Mouse (Mus musculus): ENCODE results near the gene Cox7a2. TPM values are rescaled to one million over a fixed set of nuclear protein-coding genes. Genes with fewer than 3 reads are reported as not detected.
A peak's percentile ranks its signal among the peaks of the same experiment; 100 is the strongest.

Cox7a2 gene
- polyA plus RNA-seq, 2 experiments: 399 to 630 TPM

DNA sequence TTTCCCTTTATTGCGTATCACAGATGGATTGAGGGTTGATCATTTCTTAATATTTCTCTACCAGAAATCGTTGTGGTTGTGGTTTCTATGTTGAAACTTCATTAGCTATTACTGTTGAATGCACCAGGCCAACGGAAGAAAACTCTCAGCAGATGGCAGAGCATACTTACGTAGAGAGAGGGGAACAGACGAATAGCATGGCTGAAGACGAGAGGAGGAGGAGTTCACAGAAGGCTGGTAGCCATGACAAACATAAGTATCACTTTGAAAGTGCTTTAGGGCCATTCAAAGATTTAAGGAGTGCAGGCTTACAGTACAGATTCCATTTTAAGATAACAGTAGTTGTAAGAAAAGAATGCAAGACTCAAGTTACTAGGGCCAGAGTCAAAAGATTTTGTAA is 2.8 kb upstream of the Cox7a2 start:
- no peak for ATAC-seq (ENCODE audit: low FRiP score, low read depth)
- Histone ChIP-seq H3K4me2 (replicated peaks; ENCODE audit: low read depth, low read length, severe bottlenecking) (no peak overlapping the region), H3K9ac (ENCODE audit: low read depth, low read length, severe bottlenecking) (no peak overlapping the region), H3K4me1 (ENCODE audit: control insufficient read depth, insufficient read depth, low read length) (peaks cover 6% of the 10 kb centered on the region), H3K27me3 (ENCODE audit: control insufficient read depth, insufficient read depth, low read length) (no peaks in the 10 kb centered on the region), H3K36me3 (ENCODE audit: control insufficient read depth, insufficient read depth, low read length) (peaks cover 4% of the 10 kb centered on the region; the same call in 1 of the 2 replicates), H3K27ac (replicated peaks; ENCODE audit: low read depth, low read length) (no peak overlapping the region), H3K9me3 (ENCODE audit: control insufficient read depth, low read length) (no peaks in the 10 kb centered on the region), H3K4me3 (replicated peaks; ENCODE audit: low read length) (no peak overlapping the region)
- 83% methylated on average over 6 of the region's 6 CpGs for WGBS
- no peak for TF ChIP-seq POLR2A (IDR thresholded peaks at IDR 0.05; ENCODE audit: borderline replicate concordance, extremely low read depth, insufficient read depth, insufficient read length)
- no peak for DNase-seq (ENCODE audit: low spot score)

DNA sequence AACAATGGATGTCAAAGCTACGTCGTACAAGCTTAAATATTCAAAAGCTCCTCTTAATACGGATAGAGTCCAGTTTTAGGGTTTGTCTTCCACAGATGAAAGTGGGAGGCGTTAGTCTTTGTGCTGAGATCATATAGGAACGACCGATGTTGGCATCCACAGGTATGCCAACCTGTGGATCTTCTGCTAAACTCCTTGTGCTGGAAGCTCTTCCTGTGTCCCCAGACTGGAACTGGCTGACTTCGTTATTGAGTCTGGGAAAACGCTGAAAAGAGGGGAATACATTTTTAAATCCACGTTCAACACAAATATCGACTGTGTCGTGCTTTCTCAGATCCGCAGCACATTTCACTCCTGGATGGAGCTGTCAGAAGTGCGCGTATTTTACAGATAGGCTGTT is 398 bp upstream of the Cox7a2 start:
- DNase-seq (ENCODE audit: low spot score): peak; percentile 15
- Histone ChIP-seq H3K4me3 (replicated peaks; ENCODE audit: low read length) (peak overlapping the region; percentile 91), H3K27me3 (ENCODE audit: control insufficient read depth, insufficient read depth, low read length) (no peaks in the 10 kb centered on the region), H3K36me3 (ENCODE audit: control insufficient read depth, insufficient read depth, low read length) (peaks cover 22% of the 10 kb centered on the region), H3K4me2 (replicated peaks; ENCODE audit: low read depth, low read length, severe bottlenecking) (peak overlapping the region; percentile 75), H3K9ac (ENCODE audit: low read depth, low read length, severe bottlenecking) (peak overlapping the region; percentile 88), H3K27ac (replicated peaks; ENCODE audit: low read depth, low read length) (peak overlapping the region; percentile 96), H3K4me1 (ENCODE audit: control insufficient read depth, insufficient read depth, low read length) (peaks cover 6% of the 10 kb centered on the region), H3K9me3 (ENCODE audit: control insufficient read depth, low read length) (no peaks in the 10 kb centered on the region)
- no peak for TF ChIP-seq POLR2A (IDR thresholded peaks at IDR 0.05; ENCODE audit: borderline replicate concordance, extremely low read depth, insufficient read depth, insufficient read length)
- ATAC-seq (ENCODE audit: low FRiP score, low read depth): peak; percentile 39
- WGBS: 5% methylated on average over 14 of the region's 14 CpGs

- H3K36me3 ChIP-seq (ENCODE audit: control insufficient read depth, insufficient read depth, low read length): peaks cover 35% of the 10 kb centered on the region
- DNase-seq (ENCODE audit: low spot score): no peak
- no peak overlapping the region for H3K9ac ChIP-seq (ENCODE audit: low read depth, low read length, severe bottlenecking)
- H3K4me2 ChIP-seq (replicated peaks; ENCODE audit: low read depth, low read length, severe bottlenecking): no peak overlapping the region
- H3K4me3 ChIP-seq (replicated peaks; ENCODE audit: low read length): no peak overlapping the region
- ATAC-seq (ENCODE audit: low FRiP score, low read depth): no peak
- peaks cover 6% of the 10 kb centered on the region for H3K4me1 ChIP-seq (ENCODE audit: control insufficient read depth, insufficient read depth, low read length)
- H3K9me3 ChIP-seq (ENCODE audit: control insufficient read depth, low read length): no peaks in the 10 kb centered on the region
- no peak for TF ChIP-seq POLR2A (IDR thresholded peaks at IDR 0.05; ENCODE audit: borderline replicate concordance, extremely low read depth, insufficient read depth, insufficient read length)
- WGBS: 91% methylated on average over 4 of the region's 4 CpGs
- H3K27me3 ChIP-seq (ENCODE audit: control insufficient read depth, insufficient read depth, low read length): no peaks in the 10 kb centered on the region
- no peak overlapping the region for H3K27ac ChIP-seq (replicated peaks; ENCODE audit: low read depth, low read length)
These were observed 4.4 kb downstream of the Cox7a2 start for GRCm38 (mm10) chr9:79755311-79755710.

DNA sequence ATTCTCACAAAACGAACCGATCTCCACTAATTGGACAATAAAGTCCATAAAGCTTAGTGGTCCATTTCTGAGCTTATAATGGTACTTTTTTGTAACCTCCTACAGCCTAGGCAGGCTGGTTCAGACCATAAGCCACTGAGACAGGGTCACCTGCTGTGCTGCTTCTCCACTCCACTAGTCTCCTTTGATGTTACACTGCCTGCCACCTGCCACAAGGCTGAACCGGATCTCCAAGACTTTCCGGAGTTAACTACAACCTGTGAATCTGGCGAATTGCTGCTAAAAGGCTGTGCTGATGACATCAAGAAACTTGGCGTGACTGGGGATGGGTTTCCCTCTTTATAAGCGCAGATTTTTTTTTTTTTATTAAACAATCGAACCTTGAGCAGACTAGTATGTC is 7.8 kb downstream of the Cox7a2 start:
- no peak for DNase-seq (ENCODE audit: low spot score)
- H3K9me3 ChIP-seq (ENCODE audit: control insufficient read depth, low read length): no peaks in the 10 kb centered on the region
- no peak overlapping the region for H3K4me2 ChIP-seq (replicated peaks; ENCODE audit: low read depth, low read length, severe bottlenecking)
- no peak overlapping the region for H3K27ac ChIP-seq (replicated peaks; ENCODE audit: low read depth, low read length)
- no peak overlapping the region for H3K4me3 ChIP-seq (replicated peaks; ENCODE audit: low read length)
- H3K4me1 ChIP-seq (ENCODE audit: control insufficient read depth, insufficient read depth, low read length): no peaks in the 10 kb centered on the region
- no peak for TF ChIP-seq POLR2A (IDR thresholded peaks at IDR 0.05; ENCODE audit: borderline replicate concordance, extremely low read depth, insufficient read depth, insufficient read length)
- H3K9ac ChIP-seq (ENCODE audit: low read depth, low read length, severe bottlenecking): no peak overlapping the region
- WGBS: 55% methylated on average over 8 of the region's 8 CpGs
- no peak for ATAC-seq (ENCODE audit: low FRiP score, low read depth)
- no peaks in the 10 kb centered on the region for H3K27me3 ChIP-seq (ENCODE audit: control insufficient read depth, insufficient read depth, low read length)
- peaks cover 28% of the 10 kb centered on the region for H3K36me3 ChIP-seq (ENCODE audit: control insufficient read depth, insufficient read depth, low read length)

DNA sequence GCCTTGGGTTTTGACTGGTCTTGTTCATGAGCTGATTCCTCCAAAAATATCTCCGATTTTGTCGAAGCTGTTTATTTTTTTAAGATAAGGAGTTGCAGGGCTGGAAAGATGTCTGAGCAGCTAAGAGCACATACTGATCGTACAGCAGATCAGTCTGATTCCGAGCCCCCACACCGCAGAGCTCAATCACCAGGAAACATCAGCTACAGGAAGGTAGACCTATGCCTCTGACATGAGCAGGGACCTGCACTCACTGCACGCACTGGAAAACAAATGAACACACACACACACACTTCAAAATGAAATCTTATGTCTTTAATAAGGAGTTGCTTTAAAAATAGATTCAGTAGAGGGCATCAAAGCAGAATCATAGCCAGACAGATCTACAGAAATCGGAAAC is 9.0 kb downstream of the Cox7a2 start:
- H3K27me3 ChIP-seq (ENCODE audit: control insufficient read depth, insufficient read depth, low read length): no peaks in the 10 kb centered on the region
- ATAC-seq (ENCODE audit: low FRiP score, low read depth) (no peak), DNase-seq (ENCODE audit: low spot score) (no peak)
- TF ChIP-seq POLR2A (IDR thresholded peaks at IDR 0.05; ENCODE audit: borderline replicate concordance, extremely low read depth, insufficient read depth, insufficient read length): no peak
- no peak overlapping the region for H3K9ac ChIP-seq (ENCODE audit: low read depth, low read length, severe bottlenecking)
- no peaks in the 10 kb centered on the region for H3K4me1 ChIP-seq (ENCODE audit: control insufficient read depth, insufficient read depth, low read length)
- WGBS: 90% methylated on average over 7 of the region's 7 CpGs
- H3K36me3 ChIP-seq (ENCODE audit: control insufficient read depth, insufficient read depth, low read length): peaks cover 19% of the 10 kb centered on the region
- H3K27ac ChIP-seq (replicated peaks; ENCODE audit: low read depth, low read length): no peak overlapping the region
- H3K4me3 ChIP-seq (replicated peaks; ENCODE audit: low read length): no peak overlapping the region
- H3K4me2 ChIP-seq (replicated peaks; ENCODE audit: low read depth, low read length, severe bottlenecking): no peak overlapping the region
- no peaks in the 10 kb centered on the region for H3K9me3 ChIP-seq (ENCODE audit: control insufficient read depth, low read length)

GRCm38 (mm10) chr9:79745036-79745435 is 14.6 kb downstream of the Cox7a2 start:
- Histone ChIP-seq H3K36me3 (ENCODE audit: control insufficient read depth, insufficient read depth, low read length) (no peaks in the 10 kb centered on the region), H3K9ac (ENCODE audit: low read depth, low read length, severe bottlenecking) (no peak overlapping the region), H3K4me3 (replicated peaks; ENCODE audit: low read length) (no peak overlapping the region), H3K4me1 (ENCODE audit: control insufficient read depth, insufficient read depth, low read length) (no peaks in the 10 kb centered on the region), H3K27ac (replicated peaks; ENCODE audit: low read depth, low read length) (no peak overlapping the region), H3K9me3 (ENCODE audit: control insufficient read depth, low read length) (no peaks in the 10 kb centered on the region), H3K4me2 (replicated peaks; ENCODE audit: low read depth, low read length, severe bottlenecking) (no peak overlapping the region), H3K27me3 (ENCODE audit: control insufficient read depth, insufficient read depth, low read length) (no peaks in the 10 kb centered on the region)
- 73% methylated on average over 4 of the region's 4 CpGs for WGBS
- ATAC-seq (ENCODE audit: low FRiP score, low read depth): no peak
- no peak for TF ChIP-seq POLR2A (IDR thresholded peaks at IDR 0.05; ENCODE audit: borderline replicate concordance, extremely low read depth, insufficient read depth, insufficient read length)
- DNase-seq (ENCODE audit: low spot score): no peak
